Comparison of ENCODE assay signal across 13 mouse cellular contexts in the genomic region with DNA sequence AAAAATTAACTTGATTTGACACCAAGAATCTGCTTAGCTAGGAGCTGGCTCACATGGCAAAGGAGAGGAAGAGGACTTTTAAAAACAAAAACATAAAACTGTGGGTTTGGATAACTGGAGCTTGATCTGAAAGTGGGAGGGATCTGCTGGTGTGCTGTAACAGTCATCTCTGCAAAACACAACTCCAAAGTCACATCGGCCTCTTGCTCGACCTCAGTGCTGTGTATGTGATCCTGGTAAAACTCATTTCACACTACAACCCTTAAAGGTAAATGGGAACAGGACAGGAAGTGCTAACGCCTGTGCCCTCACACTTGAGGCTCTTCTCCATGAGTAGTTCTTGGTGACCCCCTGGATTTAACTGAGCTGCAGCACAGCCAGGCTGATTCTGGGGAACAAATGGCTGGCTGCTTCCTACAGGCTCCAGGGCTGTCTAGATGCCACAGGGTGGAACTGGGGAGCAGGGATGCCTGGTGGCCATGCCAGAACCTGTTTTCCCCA. TPM values are rescaled to one million over a fixed set of nuclear protein-coding genes. Genes with fewer than 3 reads are reported as not detected.
DNase-seq lines count a peak whose midpoint lies in the region; ATAC-seq and TF ChIP-seq lines count a peak whose summit lies in the region.
"Had no signal": no experiment of that assay in that cellular context is flagged by ENCODE, and none has a peak within 500 bp of the region (broad histone marks: within the 10 kb centered on the region; RNA-seq: fewer than 3 reads in every experiment).

No protein-coding gene starts in this region.

- no peak overlapping the region for H3K9ac ChIP-seq in liver, postnatal 0 days (replicated peaks)
- no peak overlapping the region for H3K9ac ChIP-seq in liver, embryonic 11.5 days (ENCODE audit: low read depth, low read length)
- no peak overlapping the region for H3K9ac ChIP-seq in forebrain, embryonic 16.5 days (replicated peaks; ENCODE audit: low read depth, low read length)
- peak overlapping the region; percentile 35 for H3K9ac ChIP-seq in heart, postnatal 0 days (replicated peaks; ENCODE audit: low read depth, low read length)

- H3K4me3 ChIP-seq in heart, embryonic 10.5 days = no peak overlapping the region
- no peak overlapping the region for H3K4me3 ChIP-seq in liver, postnatal 0 days (ENCODE audit: low read depth, low read length)
- no peak overlapping the region for H3K4me3 ChIP-seq in liver, embryonic 11.5 days (ENCODE audit: low read depth, low read length)
- no peak overlapping the region for H3K4me3 ChIP-seq in forebrain, embryonic 16.5 days (replicated peaks; ENCODE audit: low read length)
- no peak overlapping the region for H3K4me3 ChIP-seq in heart, postnatal 0 days (ENCODE audit: low read depth, low read length)

- H3K36me3 ChIP-seq in heart, embryonic 10.5 days = peaks cover 50% of the 10 kb centered on the region
- H3K36me3 ChIP-seq in liver, postnatal 0 days (replicated peaks; ENCODE audit: insufficient read depth, low read length) = peaks cover 24% of the 10 kb centered on the region
- H3K36me3 ChIP-seq in liver, embryonic 11.5 days (ENCODE audit: control insufficient read depth, insufficient read depth, low read length) = peaks cover 12% of the 10 kb centered on the region; the same call in 1 of the 2 replicates
- peaks cover 17% of the 10 kb centered on the region for H3K36me3 ChIP-seq in forebrain, embryonic 16.5 days (ENCODE audit: control insufficient read depth, insufficient read depth)
- peaks cover 48% of the 10 kb centered on the region for H3K36me3 ChIP-seq in heart, postnatal 0 days (replicated peaks; ENCODE audit: control insufficient read depth, insufficient read depth, low read length)

- H3K4me2 ChIP-seq in liver, postnatal 0 days (ENCODE audit: low read depth, low read length) = no peak overlapping the region
- H3K4me2 ChIP-seq in liver, embryonic 11.5 days = no peak overlapping the region
- H3K4me2 ChIP-seq in forebrain, embryonic 16.5 days (ENCODE audit: low read length) = no peak overlapping the region
- peak overlapping the region; percentile 25; the same call in 1 of the 2 replicates for H3K4me2 ChIP-seq in heart, postnatal 0 days (ENCODE audit: low read depth, low read length)

- no peak for TF ChIP-seq EP300 in liver, postnatal 0 days (IDR thresholded peaks at IDR 0.05; ENCODE audit: low read depth)
- no peak; the same call in 1 of the 2 replicates for TF ChIP-seq EP300 in heart, postnatal 0 days (IDR thresholded peaks at IDR 0.05; ENCODE audit: low read depth)

- peaks cover 21% of the 10 kb centered on the region for H3K4me1 ChIP-seq in heart, embryonic 10.5 days
- H3K4me1 ChIP-seq in liver, postnatal 0 days (ENCODE audit: insufficient read depth) = no peaks in the 10 kb centered on the region
- no peaks in the 10 kb centered on the region for H3K4me1 ChIP-seq in liver, embryonic 11.5 days (replicated peaks; ENCODE audit: control insufficient read depth, insufficient read depth, low read length)
- H3K4me1 ChIP-seq in forebrain, embryonic 16.5 days (replicated peaks; ENCODE audit: control insufficient read depth, insufficient read depth, low read length) = peaks cover 10% of the 10 kb centered on the region
- peaks cover 47% of the 10 kb centered on the region for H3K4me1 ChIP-seq in heart, postnatal 0 days (ENCODE audit: control insufficient read depth, insufficient read depth)

- ATAC-seq in liver, postnatal 0 days = no peak
- ATAC-seq in liver, embryonic 11.5 days (replicated peaks; ENCODE audit: low FRiP score) = no peak
- peak; percentile 36; the same call in 1 of the 2 replicates for ATAC-seq in forebrain, embryonic 16.5 days
- ATAC-seq in heart, postnatal 0 days (ENCODE audit: insufficient read depth, low read depth) = peak; percentile 58
- ATAC-seq: Patski had no signal

- H3K9me3 ChIP-seq in heart, embryonic 10.5 days = no peaks in the 10 kb centered on the region
- H3K9me3 ChIP-seq in liver, postnatal 0 days (ENCODE audit: low read length) = no peaks in the 10 kb centered on the region
- no peaks in the 10 kb centered on the region for H3K9me3 ChIP-seq in liver, embryonic 11.5 days (ENCODE audit: control insufficient read depth, low read length)
- H3K9me3 ChIP-seq in forebrain, embryonic 16.5 days (ENCODE audit: control insufficient read depth, low read length) = no peaks in the 10 kb centered on the region
- H3K9me3 ChIP-seq in heart, postnatal 0 days (replicated peaks; ENCODE audit: control insufficient read depth, low read length) = no peaks in the 10 kb centered on the region

- peak overlapping the region; percentile 37; the same call in 1 of the 2 replicates for H3K27ac ChIP-seq in heart, embryonic 10.5 days
- no peak overlapping the region for H3K27ac ChIP-seq in liver, postnatal 0 days (ENCODE audit: low read depth)
- H3K27ac ChIP-seq in liver, embryonic 11.5 days (ENCODE audit: low read depth, low read length) = no peak overlapping the region
- H3K27ac ChIP-seq in forebrain, embryonic 16.5 days (ENCODE audit: low read length) = peak overlapping the region; percentile 45
- H3K27ac ChIP-seq in heart, postnatal 0 days (ENCODE audit: low read depth) = peak overlapping the region; percentile 96

- TF ChIP-seq CTCF in liver, postnatal 0 days (IDR thresholded peaks at IDR 0.05; ENCODE audit: low read depth) = no peak
- TF ChIP-seq CTCF in heart, postnatal 0 days (IDR thresholded peaks at IDR 0.05; ENCODE audit: low read depth) = no peak

- 62% methylated on average over 3 of the region's 3 CpGs for WGBS in heart, embryonic 10.5 days
- 81% methylated on average over 3 of the region's 3 CpGs for WGBS in liver, postnatal 0 days (ENCODE audit: insufficient replicate concordance)
- WGBS in liver, embryonic 11.5 days = 80% methylated on average over 3 of the region's 3 CpGs
- WGBS in forebrain, embryonic 16.5 days = 84% methylated on average over 3 of the region's 3 CpGs
- 33% methylated on average over 3 of the region's 3 CpGs for WGBS in heart, postnatal 0 days

- no peaks in the 10 kb centered on the region for H3K27me3 ChIP-seq in heart, embryonic 10.5 days (ENCODE audit: insufficient read depth, poor library complexity, severe bottlenecking)
- H3K27me3 ChIP-seq in liver, postnatal 0 days (ENCODE audit: insufficient read depth, low read length) = no peaks in the 10 kb centered on the region
- no peaks in the 10 kb centered on the region for H3K27me3 ChIP-seq in liver, embryonic 11.5 days (replicated peaks; ENCODE audit: control insufficient read depth, insufficient read depth, low read length)
- H3K27me3 ChIP-seq in forebrain, embryonic 16.5 days (replicated peaks; ENCODE audit: control insufficient read depth, insufficient read depth, low read length) = no peaks in the 10 kb centered on the region
- no peaks in the 10 kb centered on the region for H3K27me3 ChIP-seq in heart, postnatal 0 days (ENCODE audit: control insufficient read depth, insufficient read depth, low read length)
- H3K27me3 ChIP-seq: Patski had no signal

- DNase-seq in heart, embryonic 10.5 days (ENCODE audit: low spot score) = peak; percentile 67
- no peak for DNase-seq in heart, adult 8-10 months (ENCODE audit: low spot score)
- DNase-seq in liver, postnatal 0 days = peak; percentile 5
- DNase-seq in liver, embryonic 11.5 days (ENCODE audit: low spot score) = no peak
- peak; percentile 46 for DNase-seq in heart, postnatal 0 days (ENCODE audit: low spot score)
- no peak for DNase-seq in B cell, adult 2 months
- DNase-seq in adrenal gland, postnatal 14 days = no peak
- DNase-seq: adrenal gland, adult 8-10 months; cerebellum, adult 11 months; embryo, embryonic 11 days; spleen, adult 18-20 months had no signal

RNA-seq across cellular contexts. Expression of gene Lysmd4, which starts 8.3 kb away (rescaled TPM):
- polyA plus RNA-seq in heart, embryonic 10.5 days (2016; fragmentation: Nextera tagmentation; extraction: Ambion mirVana) = 8.5 and 12.4 TPM in 2 replicates
- total RNA-seq in heart, adult 8-10 months (2022) = 10 to 100 TPM; 16.9 to 20.9 (median 19.3) TPM
- polyA plus RNA-seq in liver, postnatal 0 days (2015; fragmentation: Nextera tagmentation; extraction: Ambion mirVana) = 3.6 and 4.2 TPM in 2 replicates
- polyA plus RNA-seq in liver, embryonic 11.5 days (2014; fragmentation: Nextera tagmentation; extraction: Ambion mirVana) = 6.1 and 6.5 TPM in 2 replicates
- 38.2 and 40.6 TPM in 2 replicates for polyA plus RNA-seq in forebrain, embryonic 16.5 days (2015; fragmentation: Nextera tagmentation; extraction: Ambion mirVana)
- total RNA-seq in heart, postnatal 0 days (2014; rRNA removed; ENCODE audit: low replicate concordance) = 15.1 and 15.9 TPM in 2 replicates
- polyA plus RNA-seq in heart, postnatal 0 days (2015; fragmentation: Nextera tagmentation; extraction: Ambion mirVana) = 14.8 and 15.0 TPM in 2 replicates
- total RNA-seq in adrenal gland, postnatal 14 days (2021) = 9.3 and 13.1 TPM in 2 replicates

Comparison
In these comparisons a context has a peak if more than half of its experiments do, and no peak if none do; other contexts are left out.
1. DNase-seq: peak in heart, embryonic 10.5 days (single experiment), liver, postnatal 0 days (single experiment) and heart, postnatal 0 days (single experiment); none in heart, adult 8-10 months (single experiment), liver, embryonic 11.5 days (single experiment), B cell, adult 2 months (0 of 2) and adrenal gland, postnatal 14 days (single experiment).
2. H3K27ac ChIP-seq: peak in heart, embryonic 10.5 days (single experiment), forebrain, embryonic 16.5 days (single experiment) and heart, postnatal 0 days (single experiment); none in liver, postnatal 0 days (single experiment) and liver, embryonic 11.5 days (single experiment).
3. ATAC-seq: peak in forebrain, embryonic 16.5 days (single experiment) and heart, postnatal 0 days (single experiment); none in liver, postnatal 0 days (single experiment) and liver, embryonic 11.5 days (single experiment).